Mouse (Mus musculus) E14TG2a.4 (cell line): ENCODE data around the gene Polr3e.

Source experiments
- CTCF ChIP-seq: conservative IDR thresholded peaks from 2 replicates; pipeline ENCODE4 v1.5.1; 2014; ENCODE audit warnings: low read length
- POU5F1 ChIP-seq: IDR thresholded peaks from 2 replicates; pipeline ENCODE4 v1.6.1; 2014; ENCODE audit warnings: low read length, borderline replicate concordance

GRCm38 (mm10) chr7:120982200-120982841, 64.8 kb downstream of the Polr3e start, which contains the start of the genes Cdr2 and Mfsd13b:
- TF ChIP-seq CTCF (no peak), POU5F1 (no peak)
